Mouse (Mus musculus) stomach, embryonic 14.5 days (tissue): ENCODE results near the gene Chil1. TPM values are rescaled to one million over a fixed set of nuclear protein-coding genes. Genes with fewer than 3 reads are reported as not detected.

Experiments used
- ATAC-seq: fragments of 200-750 bp; cut with Nextera tagmentation; 2 replicates; pipeline ENCODE4 v1.8.0; 2017; ENCODE audit warnings: low read depth, moderate TSS enrichment; ENCODE audit not compliant: insufficient number of reproducible peaks, insufficient read depth, low FRiP score
- H3K27ac ChIP-seq: fragments of 300-500 bp; sonication (generic); 2 replicates; pipeline ENCODE4 v1.5.1; 2014; ENCODE audit warnings: mild to moderate bottlenecking, low read length, moderate library complexity, mixed read lengths
- H3K27me3 ChIP-seq: fragments of 300-500 bp; sonication (generic); 2 replicates; pipeline ENCODE4 v1.6.1; 2014; ENCODE audit warnings: low read length, control low read depth, mixed read lengths; ENCODE audit not compliant: control insufficient read depth, insufficient read depth
- H3K36me3 ChIP-seq: fragments of 300-500 bp; sonication (generic); 2 replicates; pipeline ENCODE4 v1.6.1; 2014; ENCODE audit warnings: mild to moderate bottlenecking, control low read depth, low read length, moderate library complexity, mixed read lengths; ENCODE audit not compliant: control insufficient read depth, insufficient read depth
- H3K4me1 ChIP-seq: fragments of 300-500 bp; sonication (generic); 2 replicates; pipeline ENCODE4 v1.6.1; 2014; ENCODE audit warnings: low read length, control low read depth, mixed read lengths; ENCODE audit not compliant: control insufficient read depth, insufficient read depth
- H3K4me2 ChIP-seq: fragments of 300-500 bp; sonication (generic); replicated peaks from 2 replicates; pipeline ENCODE4 v1.6.1; 2014; ENCODE audit warnings: low read depth, low read length, control low read depth
- H3K4me3 ChIP-seq: fragments of 300-500 bp; sonication (generic); 2 replicates; pipeline ENCODE4 v1.5.1; 2014; ENCODE audit warnings: low read depth, low read length, control low read depth
- H3K9ac ChIP-seq: fragments of 300-500 bp; sonication (generic); replicated peaks from 2 replicates; pipeline ENCODE4 v1.6.1; 2014; ENCODE audit warnings: low read depth, mild to moderate bottlenecking, control low read depth, low read length, moderate library complexity, mixed read lengths
- H3K9me3 ChIP-seq: fragments of 300-500 bp; sonication (generic); 2 replicates; pipeline ENCODE4 v1.6.1; 2016; ENCODE audit warnings: low read depth, low read length, control low read depth; ENCODE audit not compliant: control insufficient read depth
- WGBS: fragments of 180-500 bp; shearing (Covaris S2); extraction: QIAGEN DNeasy Blood & Tissue Kit; methylation state at CpG from one replicate; pipeline ENCODE4 v1.1.7; 2014; 5-methylcytosine and 5-hydroxymethylcytosine counted together
- polyA plus RNA-seq: library from polyadenylated mRNA; unstranded; fragments of >200 nt; fragmentation: Nextera tagmentation; extraction: Ambion mirVana; gene quantifications from 2 replicates; pipeline ENCODE4 v1.2.1, GENCODE M21; 2014

Chil1 gene
- polyA plus RNA-seq, 1 experiment from 2014 or later: 0.67 TPM

GRCm38 (mm10) chr1:134188989-134189729, 7.2 kb downstream of the Chil1 start:
- no peak overlapping the region for H3K4me2 ChIP-seq
- no peak overlapping the region for H3K27ac ChIP-seq
- H3K9me3 ChIP-seq: no peaks in the 10 kb centered on the region
- no peaks in the 10 kb centered on the region for H3K36me3 ChIP-seq
- H3K9ac ChIP-seq: no peak overlapping the region
- 27% methylated on average over 12 of the region's 12 CpGs for WGBS
- no peak overlapping the region for H3K4me3 ChIP-seq
- no peak for ATAC-seq
- 0 out of 2 replicates have a peak, but pooled peaks cover 6% of the 10 kb centered on the region for H3K4me1 ChIP-seq
- no peaks in the 10 kb centered on the region for H3K27me3 ChIP-seq

- no peak overlapping the region for H3K9ac ChIP-seq
- H3K4me3 ChIP-seq: no peak overlapping the region
- H3K27ac ChIP-seq: no peak overlapping the region
- 89% methylated on average over 5 of the region's 5 CpGs for WGBS
- H3K4me2 ChIP-seq: no peak overlapping the region
- no peaks in the 10 kb centered on the region for H3K27me3 ChIP-seq
- H3K9me3 ChIP-seq: no peaks in the 10 kb centered on the region
- no peak for ATAC-seq
- H3K36me3 ChIP-seq: no peaks in the 10 kb centered on the region
- H3K4me1 ChIP-seq: peaks cover 16% of the 10 kb centered on the region; the same call in 1 of the 2 replicates
Observed at GRCm38 (mm10) chr1:134191192-134191591, 9.2 kb downstream of the Chil1 start.

- 34% methylated on average over 4 of the region's 4 CpGs for WGBS
- no peaks in the 10 kb centered on the region for H3K27me3 ChIP-seq
- H3K9me3 ChIP-seq: no peaks in the 10 kb centered on the region
- H3K36me3 ChIP-seq: no peaks in the 10 kb centered on the region
- H3K9ac ChIP-seq: no peak overlapping the region
- peaks cover 18% of the 10 kb centered on the region; the same call in 1 of the 2 replicates for H3K4me1 ChIP-seq
- no peak for ATAC-seq
- no peak overlapping the region for H3K4me2 ChIP-seq
- H3K4me3 ChIP-seq: no peak overlapping the region
- H3K27ac ChIP-seq: no peak overlapping the region
Observed at GRCm38 (mm10) chr1:134192024-134192423, 10.0 kb downstream of the Chil1 start.

GRCm38 (mm10) chr1:134193126-134193525, 11.2 kb downstream of the Chil1 start, which contains the start of gene Mybph:
Gene Mybph, plus strand, starts transcription at chr1:134193448.
- Histone ChIP-seq H3K4me3 (no peak within 1 kb of the TSS), H3K9me3 (no peaks in the 10 kb centered on the region), H3K27ac (no peak within 1 kb of the TSS), H3K4me1 (peaks cover 18% of the 10 kb centered on the region; the same call in 1 of the 2 replicates), H3K9ac (no peak within 1 kb of the TSS), H3K4me2 (no peak within 1 kb of the TSS), H3K36me3 (no peaks in the 10 kb centered on the region), H3K27me3 (no peaks in the 10 kb centered on the region)
- no peak for ATAC-seq
- 73% methylated on average over 1 of the region's 1 CpGs for WGBS

GRCm38 (mm10) chr1:134193674-134194197, 11.8 kb downstream of the Chil1 start:
- 54% methylated on average over 7 of the region's 7 CpGs for WGBS

GRCm38 (mm10) chr1:134194298-134195022, 12.5 kb downstream of the Chil1 start:
- 73% methylated on average over 16 of the region's 16 CpGs for WGBS
- no peak for ATAC-seq
- Histone ChIP-seq H3K27me3 (no peaks in the 10 kb centered on the region), H3K4me2 (no peak overlapping the region), H3K36me3 (no peaks in the 10 kb centered on the region), H3K9ac (no peak overlapping the region), H3K4me3 (no peak overlapping the region), H3K4me1 (peaks cover 18% of the 10 kb centered on the region; the same call in 1 of the 2 replicates), H3K27ac (no peak overlapping the region), H3K9me3 (no peaks in the 10 kb centered on the region)

More at GRCm38 (mm10) chr1:134193674-134194197, 11.8 kb downstream of the Chil1 start:
- Histone ChIP-seq H3K36me3 (no peaks in the 10 kb centered on the region), H3K4me2 (no peak overlapping the region), H3K27ac (no peak overlapping the region), H3K4me3 (no peak overlapping the region), H3K4me1 (peaks cover 18% of the 10 kb centered on the region; the same call in 1 of the 2 replicates), H3K9ac (no peak overlapping the region), H3K9me3 (no peaks in the 10 kb centered on the region), H3K27me3 (no peaks in the 10 kb centered on the region)
- ATAC-seq: no peak

- Histone ChIP-seq H3K9me3 (no peaks in the 10 kb centered on the region), H3K36me3 (no peaks in the 10 kb centered on the region), H3K4me1 (peaks cover 18% of the 10 kb centered on the region; the same call in 1 of the 2 replicates), H3K27ac (no peak overlapping the region), H3K4me2 (no peak overlapping the region), H3K9ac (no peak overlapping the region), H3K27me3 (no peaks in the 10 kb centered on the region), H3K4me3 (no peak overlapping the region)
- 23% methylated on average over 2 of the region's 2 CpGs for WGBS
- no peak for ATAC-seq
Observed at GRCm38 (mm10) chr1:134195117-134195516, 13.1 kb downstream of the Chil1 start.

- Histone ChIP-seq H3K36me3 (no peaks in the 10 kb centered on the region), H3K9ac (no peak overlapping the region), H3K9me3 (no peaks in the 10 kb centered on the region), H3K4me3 (no peak overlapping the region), H3K27me3 (no peaks in the 10 kb centered on the region), H3K27ac (peak overlapping the region; percentile 61; the same call in 1 of the 2 replicates), H3K4me2 (no peak overlapping the region), H3K4me1 (peaks cover 18% of the 10 kb centered on the region; the same call in 1 of the 2 replicates)
- WGBS: 23% methylated on average over 3 of the region's 3 CpGs
- peak; percentile 14; the same call in 1 of the 2 replicates for ATAC-seq
Observed at GRCm38 (mm10) chr1:134195571-134195970, 13.6 kb downstream of the Chil1 start.
